Comparison of ENCODE assay signal across 27 mouse cellular contexts in the genomic region with DNA sequence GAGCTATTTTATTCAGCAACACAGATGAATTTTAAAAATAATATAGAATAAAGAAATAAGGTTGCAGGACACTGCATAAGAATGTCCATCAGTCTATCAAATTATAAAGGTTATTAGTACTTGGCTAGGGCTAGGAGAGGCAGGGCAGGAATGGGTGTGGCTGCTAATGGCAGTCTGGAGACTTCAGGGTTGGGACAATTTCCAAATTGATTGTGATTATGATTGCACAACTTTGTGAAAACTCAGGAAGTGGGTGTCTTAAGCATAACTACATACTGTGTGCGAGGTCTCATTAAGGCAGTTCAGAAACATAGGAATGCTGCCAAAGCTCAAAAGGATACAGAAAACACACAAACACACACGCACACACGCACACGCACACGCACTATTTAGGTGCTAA. TPM values are rescaled to one million over a fixed set of nuclear protein-coding genes. Genes with fewer than 3 reads are reported as not detected.
DNase-seq lines count a peak whose midpoint lies in the region; TF ChIP-seq lines count a peak whose summit lies in the region.
"Had no signal": no experiment of that assay in that cellular context is flagged by ENCODE, and none has a peak within 500 bp of the region (broad histone marks: within the 10 kb centered on the region; RNA-seq: fewer than 3 reads in every experiment).

No protein-coding gene starts in this region.

- DNase-seq in heart, adult 11 months: peak; percentile 72
- DNase-seq in heart, postnatal 14 days: no peak
- peak; percentile 16 to 54 for DNase-seq in lung, adult 18-20 months
- DNase-seq in lung, adult 2 months: no peak
- peak; percentile 11 for DNase-seq in lung, postnatal 14 days
- peak; percentile 13 for DNase-seq in skeletal muscle tissue, adult 2 months (ENCODE audit: low read depth, low spot score)
- DNase-seq in cerebellum, adult 11-12 months: no peak
- no peak for DNase-seq in embryo, embryonic 9.5 days (ENCODE audit: extremely low spot score)
- DNase-seq: adrenal gland, postnatal 10 days; cerebellum, adult 11 months; cerebellum, adult 9-11 months; embryo, embryonic 11 days; gastrocnemius, adult 2 months; kidney, adult 9 months; kidney, postnatal 10 days; layer of hippocampus, postnatal 36 days; midbrain, embryonic 14.5 days; right cerebral cortex, postnatal 4 days; thymus, postnatal 14 days had no signal

- H3K4me3 ChIP-seq in lung, adult 2 months (replicated peaks; ENCODE audit: extremely low read depth, low read depth, low read length): no peak overlapping the region
- H3K4me3 ChIP-seq: embryonic facial prominence, embryonic 13.5 days; gastrocnemius, adult 2 months; hindbrain, embryonic 10.5 days; hindbrain, embryonic 15.5 days; limb, embryonic 10.5 days; limb, embryonic 15.5 days; liver, embryonic 15.5 days; neural tube, embryonic 15.5 days; stomach, embryonic 15.5 days had no signal

- peaks cover 4% of the 10 kb centered on the region for H3K4me1 ChIP-seq in lung, adult 2 months (ENCODE audit: control insufficient read depth, insufficient read depth, low read length)
- H3K4me1 ChIP-seq: embryonic facial prominence, embryonic 13.5 days; hindbrain, embryonic 10.5 days; hindbrain, embryonic 15.5 days; limb, embryonic 10.5 days; limb, embryonic 15.5 days; liver, embryonic 15.5 days; neural tube, embryonic 15.5 days; stomach, embryonic 15.5 days had no signal

- intact Hi-C loops in heart, postnatal 14 days (cut with DNase I): loop anchor here (10.0 kb wide), 1 partner anchor 757 kb away; the partner anchor contains the start of gene Zcchc2

- TF ChIP-seq POLR2A in lung, adult 2 months (IDR thresholded peaks at IDR 0.05; ENCODE audit: borderline replicate concordance, extremely low read depth, low read depth, low read length): no peak

- WGBS in lung, adult 2 months: 57% methylated on average over 5 of the region's 5 CpGs

- TF ChIP-seq CTCF in lung, adult 2 months (IDR thresholded peaks at IDR 0.05; ENCODE audit: insufficient read depth, low read length): no peak

RNA-seq across cellular contexts. Expression of gene Kdsr, which starts 7.5 kb away (rescaled TPM):
- total RNA-seq in heart, postnatal 14 days (2021): 1 to 10 TPM; 6.2 to 9.0 TPM
- polyA plus RNA-seq in lung, adult 2 months (2012; rRNA removed): 10.0 and 23.5 TPM in 2 replicates

RNA-seq across cellular contexts. Expression of gene Bcl2, which starts 37.9 kb away (rescaled TPM):
- 1 to 10 TPM; 5.6 to 7.0 TPM for total RNA-seq in heart, postnatal 14 days (2021)
- polyA plus RNA-seq in lung, adult 2 months (2012; rRNA removed): 3.0 and 3.8 TPM in 2 replicates

RNA-seq across cellular contexts. Expression of gene Vps4b, which starts 44.5 kb away (rescaled TPM):
- 10 to 100 TPM; 36.0 to 39.4 TPM for total RNA-seq in heart, postnatal 14 days (2021)
- 14.6 and 18.0 TPM in 2 replicates for polyA plus RNA-seq in lung, adult 2 months (2012; rRNA removed)

Comparison
In these comparisons a context has a peak if more than half of its experiments do, and no peak if none do; other contexts are left out.
1. DNase-seq: peak in heart, adult 11 months (single experiment), lung, adult 18-20 months (2 of 2), lung, postnatal 14 days (single experiment) and skeletal muscle tissue, adult 2 months (single experiment); none in heart, postnatal 14 days (0 of 2), lung, adult 2 months (single experiment), cerebellum, adult 11-12 months (single experiment) and embryo, embryonic 9.5 days (single experiment).